Mouse (Mus musculus): Measurements from ENCODE around the gene Rhot1. TPM values are rescaled to one million over a fixed set of nuclear protein-coding genes. Genes with fewer than 3 reads are reported as not detected.

Gene Rhot1
- polyA plus RNA-seq, 1 experiment = 0.19 TPM

- Histone ChIP-seq H3K36me3 (ENCODE audit: control insufficient read depth) (peaks cover 10% of the 10 kb centered on the region), H3K4me3 (replicated peaks) (no peak overlapping the region), H3K27me3 (ENCODE audit: control insufficient read depth) (no peaks in the 10 kb centered on the region), H3K4me1 (ENCODE audit: control insufficient read depth) (no peaks in the 10 kb centered on the region), H3K9me3 (ENCODE audit: control insufficient read depth, low read length) (no peaks in the 10 kb centered on the region)
- no peak for TF ChIP-seq TAL1 (IDR thresholded peaks at IDR 0.05; ENCODE audit: low read length)
- TF ChIP-seq GATA1 (IDR thresholded peaks at IDR 0.05; ENCODE audit: low read length) = no peak
These were observed 62.3 kb downstream of the Rhot1 start for GRCm38 (mm10) chr11:80271096-80271495.

GRCm38 (mm10) chr11:80275011-80275410 is 66.2 kb downstream of the Rhot1 start:
- no peak for TF ChIP-seq GATA1 (IDR thresholded peaks at IDR 0.05; ENCODE audit: low read length)
- TF ChIP-seq TAL1 (IDR thresholded peaks at IDR 0.05; ENCODE audit: low read length) = no peak
- H3K4me1 ChIP-seq (ENCODE audit: control insufficient read depth) = no peaks in the 10 kb centered on the region
- H3K4me3 ChIP-seq (replicated peaks) = no peak overlapping the region
- H3K9me3 ChIP-seq (ENCODE audit: control insufficient read depth, low read length) = no peaks in the 10 kb centered on the region
- H3K27me3 ChIP-seq (ENCODE audit: control insufficient read depth) = no peaks in the 10 kb centered on the region
- no peaks in the 10 kb centered on the region for H3K36me3 ChIP-seq (ENCODE audit: control insufficient read depth)

DNA sequence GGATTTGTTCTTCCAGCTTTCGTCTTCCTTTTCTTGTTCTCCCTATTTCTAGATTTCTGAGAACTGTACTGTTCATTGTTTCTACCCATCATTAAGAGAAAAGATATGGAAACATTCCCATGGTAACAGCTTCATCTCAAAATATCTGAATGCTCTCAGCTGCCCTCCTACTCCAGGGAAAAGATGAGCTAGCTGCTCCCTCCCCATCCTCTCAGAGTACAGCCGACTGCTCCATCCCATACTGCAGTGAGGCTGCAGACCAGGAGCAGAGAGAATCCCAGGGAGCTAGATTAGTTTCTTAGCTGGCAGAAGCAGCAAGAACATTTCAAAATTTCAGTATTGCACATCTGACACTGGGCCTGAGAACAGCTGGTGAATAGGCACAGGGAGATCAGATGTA is 69.2 kb downstream of the Rhot1 start:
- H3K9me3 ChIP-seq (ENCODE audit: control insufficient read depth, low read length) = no peaks in the 10 kb centered on the region
- no peak overlapping the region for H3K4me3 ChIP-seq (replicated peaks)
- no peaks in the 10 kb centered on the region for H3K36me3 ChIP-seq (ENCODE audit: control insufficient read depth)
- TF ChIP-seq TAL1 (IDR thresholded peaks at IDR 0.05; ENCODE audit: low read length) (no peak), GATA1 (IDR thresholded peaks at IDR 0.05; ENCODE audit: low read length) (no peak)
- no peaks in the 10 kb centered on the region for H3K4me1 ChIP-seq (ENCODE audit: control insufficient read depth)
- no peaks in the 10 kb centered on the region for H3K27me3 ChIP-seq (ENCODE audit: control insufficient read depth)

DNA sequence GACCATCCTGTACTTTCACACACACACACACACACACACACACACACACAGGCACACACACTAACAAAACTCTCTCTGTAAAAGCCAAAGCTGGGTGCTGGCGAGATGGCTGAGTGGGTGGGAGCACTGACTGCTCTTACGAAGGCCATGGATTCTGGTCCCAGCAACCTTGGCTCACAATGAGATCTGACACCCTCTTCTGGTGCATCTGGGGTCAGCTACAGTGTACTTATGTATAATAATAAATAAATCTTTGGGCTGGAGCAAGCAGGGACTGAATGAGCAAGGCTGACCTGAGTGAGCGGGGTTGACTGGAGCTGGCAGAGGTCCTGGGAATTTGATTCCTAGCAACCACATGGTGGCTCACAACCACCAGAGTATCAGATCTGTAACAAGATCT is 75.0 kb downstream of the Rhot1 start:
- Histone ChIP-seq H3K36me3 (ENCODE audit: control insufficient read depth) (no peaks in the 10 kb centered on the region), H3K9me3 (ENCODE audit: control insufficient read depth, low read length) (no peaks in the 10 kb centered on the region), H3K4me1 (ENCODE audit: control insufficient read depth) (no peaks in the 10 kb centered on the region), H3K27me3 (ENCODE audit: control insufficient read depth) (peaks cover under 1% of the 10 kb centered on the region; the same call in 1 of the 2 replicates), H3K4me3 (replicated peaks) (no peak overlapping the region)
- TF ChIP-seq TAL1 (IDR thresholded peaks at IDR 0.05; ENCODE audit: low read length) (no peak), GATA1 (IDR thresholded peaks at IDR 0.05; ENCODE audit: low read length) (no peak)

GRCm38 (mm10) chr11:80284641-80285040 is 75.8 kb downstream of the Rhot1 start:
- Histone ChIP-seq H3K4me3 (replicated peaks) (no peak overlapping the region), H3K36me3 (ENCODE audit: control insufficient read depth) (no peaks in the 10 kb centered on the region), H3K27me3 (ENCODE audit: control insufficient read depth) (peaks cover 6% of the 10 kb centered on the region), H3K4me1 (ENCODE audit: control insufficient read depth) (no peaks in the 10 kb centered on the region), H3K9me3 (ENCODE audit: control insufficient read depth, low read length) (no peaks in the 10 kb centered on the region)
- TF ChIP-seq GATA1 (IDR thresholded peaks at IDR 0.05; ENCODE audit: low read length) = no peak
- TF ChIP-seq TAL1 (IDR thresholded peaks at IDR 0.05; ENCODE audit: low read length) = no peak

GRCm38 (mm10) chr11:80287150-80287549 is 78.3 kb downstream of the Rhot1 start:
- Histone ChIP-seq H3K4me1 (ENCODE audit: control insufficient read depth) (no peaks in the 10 kb centered on the region), H3K4me3 (replicated peaks) (no peak overlapping the region)
- TF ChIP-seq TAL1 (IDR thresholded peaks at IDR 0.05; ENCODE audit: low read length) = no peak

GRCm38 (mm10) chr11:80289701-80290445 is 81.1 kb downstream of the Rhot1 start:
- Histone ChIP-seq H3K9me3 (ENCODE audit: control insufficient read depth, low read length) (peaks cover 8% of the 10 kb centered on the region), H3K36me3 (ENCODE audit: control insufficient read depth) (no peaks in the 10 kb centered on the region), H3K27me3 (ENCODE audit: control insufficient read depth) (peaks cover 28% of the 10 kb centered on the region), H3K4me1 (ENCODE audit: control insufficient read depth) (no peaks in the 10 kb centered on the region), H3K4me3 (replicated peaks) (no peak overlapping the region)
- TF ChIP-seq GATA1 (IDR thresholded peaks at IDR 0.05; ENCODE audit: low read length) = no peak

More at GRCm38 (mm10) chr11:80287150-80287549, 78.3 kb downstream of the Rhot1 start:
- Histone ChIP-seq H3K27me3 (ENCODE audit: control insufficient read depth) (peaks cover 17% of the 10 kb centered on the region), H3K9me3 (ENCODE audit: control insufficient read depth, low read length) (peaks cover 8% of the 10 kb centered on the region), H3K36me3 (ENCODE audit: control insufficient read depth) (no peaks in the 10 kb centered on the region)

DNA sequence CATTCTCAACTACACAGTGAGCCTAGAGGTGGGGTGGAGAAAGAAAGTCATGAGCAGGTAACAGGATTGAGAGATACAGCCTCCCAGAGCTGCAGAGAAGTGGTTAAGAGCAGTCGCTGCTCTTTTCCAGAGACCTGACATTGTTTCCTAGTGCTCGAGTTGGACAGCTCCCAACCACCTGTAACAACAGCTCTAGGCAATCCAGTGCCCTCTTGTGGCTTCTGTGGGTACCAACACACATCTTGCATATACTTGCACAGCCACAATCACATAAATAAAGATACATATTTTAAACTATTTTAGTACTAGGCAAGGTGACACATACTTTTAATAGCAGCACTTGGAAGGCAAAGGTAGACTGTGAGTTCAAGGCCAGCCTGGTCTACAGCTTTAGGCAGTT is 82.2 kb downstream of the Rhot1 start:
- H3K36me3 ChIP-seq (ENCODE audit: control insufficient read depth) = no peaks in the 10 kb centered on the region
- H3K4me3 ChIP-seq (replicated peaks) = no peak overlapping the region
- peaks cover 39% of the 10 kb centered on the region for H3K27me3 ChIP-seq (ENCODE audit: control insufficient read depth)
- H3K4me1 ChIP-seq (ENCODE audit: control insufficient read depth) = no peaks in the 10 kb centered on the region
- H3K9me3 ChIP-seq (ENCODE audit: control insufficient read depth, low read length) = peaks cover 8% of the 10 kb centered on the region
- no peak for TF ChIP-seq GATA1 (IDR thresholded peaks at IDR 0.05; ENCODE audit: low read length)
- TF ChIP-seq TAL1 (IDR thresholded peaks at IDR 0.05; ENCODE audit: low read length) = no peak

- peaks cover 51% of the 10 kb centered on the region for H3K27me3 ChIP-seq (ENCODE audit: control insufficient read depth)
- no peaks in the 10 kb centered on the region for H3K36me3 ChIP-seq (ENCODE audit: control insufficient read depth)
- no peak overlapping the region for H3K4me3 ChIP-seq (replicated peaks)
- no peaks in the 10 kb centered on the region for H3K4me1 ChIP-seq (ENCODE audit: control insufficient read depth)
- no peak for TF ChIP-seq GATA1 (IDR thresholded peaks at IDR 0.05; ENCODE audit: low read length)
- H3K9me3 ChIP-seq (ENCODE audit: control insufficient read depth, low read length) = peaks cover 8% of the 10 kb centered on the region
These were observed 83.6 kb downstream of the Rhot1 start for GRCm38 (mm10) chr11:80292463-80292862.

DNA sequence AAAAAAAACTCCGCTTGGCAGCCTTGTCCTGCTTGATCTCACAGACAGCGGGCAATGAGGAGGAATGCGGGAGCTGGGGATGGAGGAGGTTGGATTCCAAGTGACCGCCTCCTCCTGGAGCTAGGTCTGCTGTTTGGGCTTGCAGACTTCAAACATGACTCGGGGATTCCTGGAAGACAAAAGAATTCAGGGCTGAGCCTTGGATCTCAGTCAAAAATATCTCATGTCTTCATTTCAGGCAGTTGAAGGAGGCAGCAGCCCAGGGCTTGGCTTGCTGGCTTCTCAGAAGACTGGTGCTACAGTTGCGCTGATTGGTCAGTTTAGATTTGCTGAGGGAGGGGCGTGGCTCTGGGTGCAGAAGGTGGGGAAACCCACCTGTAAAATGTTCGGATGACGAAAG is 86.2 kb downstream of the Rhot1 start:
- Histone ChIP-seq H3K4me1 (ENCODE audit: control insufficient read depth) (no peaks in the 10 kb centered on the region), H3K4me3 (replicated peaks) (no peak overlapping the region), H3K27me3 (ENCODE audit: control insufficient read depth) (peaks cover 65% of the 10 kb centered on the region), H3K36me3 (ENCODE audit: control insufficient read depth) (no peaks in the 10 kb centered on the region), H3K9me3 (ENCODE audit: control insufficient read depth, low read length) (peaks cover 8% of the 10 kb centered on the region)
- TF ChIP-seq TAL1 (IDR thresholded peaks at IDR 0.05; ENCODE audit: low read length) = no peak
- TF ChIP-seq GATA1 (IDR thresholded peaks at IDR 0.05; ENCODE audit: low read length) = no peak

All from erythroblast, embryonic 14.5 days (primary cell).